Mouse (Mus musculus) embryonic fibroblast, embryonic 13.5 days (primary cell): ENCODE data around the gene Usp50. TPM values are rescaled to one million over a fixed set of nuclear protein-coding genes. Genes with fewer than 3 reads are reported as not detected.

Experiments
- H3K27ac ChIP-seq: 2 replicates; pipeline ENCODE4 v1.5.1; 2012; ENCODE audit warnings: low read length, control low read depth, inconsistent platforms; ENCODE audit not compliant: insufficient read depth
- H3K4me1 ChIP-seq: 2 replicates; pipeline ENCODE4 v1.6.1; 2011; ENCODE audit warnings: low read length; ENCODE audit not compliant: control insufficient read depth, insufficient read depth
- H3K4me3 ChIP-seq: 2 replicates; pipeline ENCODE4 v1.5.1; 2011; ENCODE audit warnings: mild to moderate bottlenecking, control low read depth, low read length; ENCODE audit not compliant: insufficient read depth
- CTCF ChIP-seq: IDR thresholded peaks from 2 replicates; pipeline ENCODE4 v1.5.1; 2011; ENCODE audit warnings: mild to moderate bottlenecking, control low read depth, low read length, moderate library complexity, borderline replicate concordance; ENCODE audit not compliant: insufficient read depth
- POLR2A ChIP-seq: IDR thresholded peaks from 2 replicates; pipeline ENCODE4 v1.6.1; 2011; ENCODE audit warnings: low read depth, mild to moderate bottlenecking, control low read depth, low read length, moderate library complexity
- polyA plus RNA-seq: library from polyadenylated mRNA; stranded (reverse); fragments of >200 nt; gene quantifications from 2 replicates; pipeline ENCODE4 v1.2.4, GENCODE M21; 2011; ENCODE audit warnings: low read depth; ENCODE audit not compliant: missing spikeins, insufficient read length

The Usp50 gene
- polyA plus RNA-seq: 4.8 and 6.0 TPM in 2 replicates

- H3K27ac ChIP-seq: no peak within 1 kb of the TSS
- H3K4me1 ChIP-seq: no peaks in the 10 kb centered on the region
- no peak for TF ChIP-seq POLR2A
- no peak for TF ChIP-seq CTCF
- H3K4me3 ChIP-seq: no peak within 1 kb of the TSS
Observed at GRCm38 (mm10) chr2:126783370-126783769, at the start of gene Usp50. Gene Usp50 (minus strand): TSS chr2:126783470.

- H3K27ac ChIP-seq: peak overlapping the region; percentile 9; the same call in 1 of the 2 replicates
- no peak overlapping the region for H3K4me3 ChIP-seq
- peaks cover 3% of the 10 kb centered on the region; the same call in 1 of the 2 replicates for H3K4me1 ChIP-seq
- TF ChIP-seq POLR2A: no peak
- no peak for TF ChIP-seq CTCF
Observed at GRCm38 (mm10) chr2:126817414-126817813, 34.1 kb upstream of the Usp50 start.

- H3K4me3 ChIP-seq: no peak overlapping the region
- H3K4me1 ChIP-seq: peaks cover 3% of the 10 kb centered on the region; the same call in 1 of the 2 replicates
- H3K27ac ChIP-seq: no peak overlapping the region
- no peak for TF ChIP-seq POLR2A
Observed at GRCm38 (mm10) chr2:126816644-126817347, 33.5 kb upstream of the Usp50 start.

GRCm38 (mm10) chr2:126815822-126816221 lies 32.6 kb upstream of the Usp50 start:
- H3K4me1 ChIP-seq: peaks cover 3% of the 10 kb centered on the region; the same call in 1 of the 2 replicates
- H3K4me3 ChIP-seq: no peak overlapping the region
- H3K27ac ChIP-seq: no peak overlapping the region
- TF ChIP-seq CTCF (no peak), POLR2A (no peak)

GRCm38 (mm10) chr2:126801980-126802379 lies 18.7 kb upstream of the Usp50 start:
- Histone ChIP-seq H3K27ac (no peak overlapping the region), H3K4me3 (no peak overlapping the region), H3K4me1 (no peaks in the 10 kb centered on the region)
- TF ChIP-seq CTCF (no peak), POLR2A (no peak)

GRCm38 (mm10) chr2:126798455-126798854 lies 15.2 kb upstream of the Usp50 start:
- Histone ChIP-seq H3K27ac (no peak overlapping the region), H3K4me3 (no peak overlapping the region), H3K4me1 (no peaks in the 10 kb centered on the region)
- no peak for TF ChIP-seq POLR2A
- TF ChIP-seq CTCF: no peak

- H3K4me1 ChIP-seq: peaks cover 5% of the 10 kb centered on the region; the same call in 1 of the 2 replicates
- TF ChIP-seq CTCF (no peak), POLR2A (no peak)
- H3K4me3 ChIP-seq: no peak overlapping the region
- no peak overlapping the region for H3K27ac ChIP-seq
Observed at GRCm38 (mm10) chr2:126795708-126796107, 12.4 kb upstream of the Usp50 start.

GRCm38 (mm10) chr2:126792611-126793010 lies 9.3 kb upstream of the Usp50 start:
- TF ChIP-seq POLR2A: no peak
- TF ChIP-seq CTCF: no peak
- peaks cover 5% of the 10 kb centered on the region; the same call in 1 of the 2 replicates for H3K4me1 ChIP-seq
- H3K27ac ChIP-seq: peak overlapping the region; percentile 44; the same call in 1 of the 2 replicates
- no peak overlapping the region for H3K4me3 ChIP-seq

- peaks cover 5% of the 10 kb centered on the region; the same call in 1 of the 2 replicates for H3K4me1 ChIP-seq
- H3K4me3 ChIP-seq: no peak overlapping the region
- no peak overlapping the region for H3K27ac ChIP-seq
- TF ChIP-seq CTCF (no peak), POLR2A (no peak)
Observed at GRCm38 (mm10) chr2:126787721-126788342, 4.6 kb upstream of the Usp50 start.

GRCm38 (mm10) chr2:126782433-126782832 lies 837 bp downstream of the Usp50 start:
- Histone ChIP-seq H3K4me1 (no peaks in the 10 kb centered on the region), H3K27ac (no peak overlapping the region), H3K4me3 (no peak overlapping the region)
- TF ChIP-seq CTCF: no peak
